In genomic region chr9:75313138-75313831, GRCm38 (mm10) we compare ENCODE assay signal across 7 mouse cellular contexts. TPM values are rescaled to one million over a fixed set of nuclear protein-coding genes. Genes with fewer than 3 reads are reported as not detected.
DNase-seq lines count a peak whose midpoint lies in the region; ATAC-seq lines count a peak whose summit lies in the region.

No protein-coding gene starts in this region.

- H3K27me3 ChIP-seq in lung, embryonic 16.5 days (ENCODE audit: control insufficient read depth, insufficient read depth, low read depth, low read length), result no peaks in the 10 kb centered on the region
- no peaks in the 10 kb centered on the region for H3K27me3 ChIP-seq in neural tube, embryonic 12.5 days (replicated peaks)

- no peak for DNase-seq in lung, postnatal 36 days
- DNase-seq in embryo, embryonic 10.5 days (ENCODE audit: low spot score), result peak; percentile 60
- DNase-seq in induced T-regulatory cell, adult 2 months (ENCODE audit: low read depth), result peak; percentile 56
- DNase-seq in urinary bladder, postnatal 25 days (ENCODE audit: low spot score), result no peak
- DNase-seq in frontal cortex, postnatal 10 days (ENCODE audit: low spot score in 2 of 2), result no peak

- H3K27ac ChIP-seq in lung, embryonic 16.5 days (ENCODE audit: low read length), result no peak overlapping the region
- 0 out of 2 replicates have a peak overlapping the region, but pooled peaks have one; percentile 64 for H3K27ac ChIP-seq in neural tube, embryonic 12.5 days

- H3K36me3 ChIP-seq in lung, embryonic 16.5 days (ENCODE audit: control insufficient read depth, insufficient read depth, low read length), result no peaks in the 10 kb centered on the region
- no peaks in the 10 kb centered on the region for H3K36me3 ChIP-seq in neural tube, embryonic 12.5 days

- H3K4me2 ChIP-seq in lung, embryonic 16.5 days (ENCODE audit: low read depth, low read length), result peak overlapping the region; percentile 85
- peak overlapping the region; percentile 86 for H3K4me2 ChIP-seq in neural tube, embryonic 12.5 days (replicated peaks)

- peak overlapping the region; percentile 70 for H3K4me3 ChIP-seq in lung, embryonic 16.5 days (ENCODE audit: low read length)
- H3K4me3 ChIP-seq in neural tube, embryonic 12.5 days, result peak overlapping the region; percentile 70; the same call in 1 of the 2 replicates

- peaks cover 7% of the 10 kb centered on the region for H3K4me1 ChIP-seq in lung, embryonic 16.5 days (replicated peaks; ENCODE audit: control insufficient read depth, insufficient read depth, low read length)
- peaks cover 22% of the 10 kb centered on the region for H3K4me1 ChIP-seq in neural tube, embryonic 12.5 days

- no peak overlapping the region; the same call in 1 of the 2 replicates for H3K9ac ChIP-seq in lung, embryonic 16.5 days (ENCODE audit: low read length)
- peak overlapping the region; percentile 72 for H3K9ac ChIP-seq in neural tube, embryonic 12.5 days

- no peak for ATAC-seq in lung, embryonic 16.5 days (ENCODE audit: low read depth)
- peak; percentile 48 for ATAC-seq in neural tube, embryonic 12.5 days (ENCODE audit: low FRiP score, low read depth)

- 35% methylated on average over 11 of the region's 11 CpGs for WGBS in lung, embryonic 16.5 days
- WGBS in neural tube, embryonic 12.5 days, result 33% methylated on average over 11 of the region's 11 CpGs

- H3K9me3 ChIP-seq in lung, embryonic 16.5 days (ENCODE audit: control insufficient read depth, low read length), result no peaks in the 10 kb centered on the region
- H3K9me3 ChIP-seq in neural tube, embryonic 12.5 days, result no peaks in the 10 kb centered on the region

RNA-seq across cellular contexts. Expression of gene Gnb5, which starts 7.2 kb away (rescaled TPM):
- 16.8 and 17.5 TPM in 2 replicates for polyA plus RNA-seq in lung, embryonic 16.5 days (2015; fragmentation: Nextera tagmentation; extraction: Ambion mirVana)
- 38.7 and 42.3 TPM in 2 replicates for polyA plus RNA-seq in neural tube, embryonic 12.5 days (2016; fragmentation: Nextera tagmentation; extraction: Ambion mirVana)

RNA-seq across cellular contexts. Expression of gene Bcl2l10, which starts 34.3 kb away (rescaled TPM):
- not detected in 2 replicates for polyA plus RNA-seq in lung, embryonic 16.5 days (2015; fragmentation: Nextera tagmentation; extraction: Ambion mirVana)
- not detected in 2 replicates for polyA plus RNA-seq in neural tube, embryonic 12.5 days (2016; fragmentation: Nextera tagmentation; extraction: Ambion mirVana)

Comparison
In these comparisons a context has a peak if more than half of its experiments do, and no peak if none do; other contexts are left out.
1. DNase-seq: peak in embryo, embryonic 10.5 days (single experiment) and induced T-regulatory cell, adult 2 months (single experiment); none in lung, postnatal 36 days (single experiment), urinary bladder, postnatal 25 days (single experiment) and frontal cortex, postnatal 10 days (0 of 2).